Mouse (Mus musculus): ENCODE measurements at regions not wholly inside any gene's neighbourhood (a gene's known extent, or its start where the extent isn't known, plus 50 kb on each side); places are given as distances from the start of the nearest gene placed in this dataset.

DNA sequence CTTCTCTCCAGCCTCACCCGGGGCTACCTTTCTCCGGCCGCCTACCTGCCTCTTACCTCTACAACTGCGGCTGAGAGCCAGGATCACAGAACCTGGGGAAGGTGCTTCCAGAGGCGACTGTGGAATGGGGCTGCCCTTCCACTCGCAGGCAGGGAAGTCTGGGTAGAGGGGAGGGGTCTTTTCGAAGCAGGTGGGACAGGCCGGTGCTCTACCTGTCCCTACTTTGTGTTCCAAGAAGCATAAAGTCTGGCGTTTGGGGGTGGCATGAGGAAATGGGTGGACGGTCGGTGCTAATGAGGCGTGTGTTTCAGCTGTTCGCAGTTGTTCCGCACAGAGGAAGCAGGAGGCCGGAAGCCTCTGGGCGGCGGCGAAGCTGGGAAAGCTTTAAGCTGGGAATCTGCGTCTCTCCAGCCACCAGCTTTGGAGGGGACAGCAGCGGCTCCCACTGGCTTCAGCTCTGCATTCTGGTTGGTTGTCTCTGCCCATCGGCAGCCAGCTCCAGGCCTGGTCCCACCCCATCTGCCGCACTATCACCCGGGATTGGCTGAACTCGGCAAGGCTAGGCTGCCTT, 68.8 kb upstream of the Slc35c1 start:
- H3K27me3 ChIP-seq (ENCODE audit: insufficient read depth, low read length), result no peaks in the 10 kb centered on the region
- no peaks in the 10 kb centered on the region for H3K36me3 ChIP-seq (ENCODE audit: insufficient read depth, low read length)
- peak overlapping the region; percentile 64 for H3K9ac ChIP-seq (replicated peaks; ENCODE audit: low read length, poor library complexity, severe bottlenecking)
- peaks cover 3% of the 10 kb centered on the region for H3K4me1 ChIP-seq (ENCODE audit: insufficient read depth, low read length)
- no peaks in the 10 kb centered on the region for H3K9me3 ChIP-seq (ENCODE audit: low read length)
- DNase-seq (ENCODE audit: low spot score) (peak; percentile 93), ATAC-seq (ENCODE audit: low FRiP score) (peak; percentile 96)
- peak overlapping the region; percentile 34 for H3K4me3 ChIP-seq (ENCODE audit: low read depth, low read length)
- H3K4me2 ChIP-seq (ENCODE audit: low read depth, low read length, poor library complexity, severe bottlenecking), result peak overlapping the region; percentile 73
- 7% methylated on average over 24 of the region's 24 CpGs for WGBS
- peak overlapping the region; percentile 84 for H3K27ac ChIP-seq (ENCODE audit: low read depth, low read length)
- TF ChIP-seq CTCF (IDR thresholded peaks at IDR 0.05), result peak; percentile 43; the same call in 1 of the 2 replicates

DNA sequence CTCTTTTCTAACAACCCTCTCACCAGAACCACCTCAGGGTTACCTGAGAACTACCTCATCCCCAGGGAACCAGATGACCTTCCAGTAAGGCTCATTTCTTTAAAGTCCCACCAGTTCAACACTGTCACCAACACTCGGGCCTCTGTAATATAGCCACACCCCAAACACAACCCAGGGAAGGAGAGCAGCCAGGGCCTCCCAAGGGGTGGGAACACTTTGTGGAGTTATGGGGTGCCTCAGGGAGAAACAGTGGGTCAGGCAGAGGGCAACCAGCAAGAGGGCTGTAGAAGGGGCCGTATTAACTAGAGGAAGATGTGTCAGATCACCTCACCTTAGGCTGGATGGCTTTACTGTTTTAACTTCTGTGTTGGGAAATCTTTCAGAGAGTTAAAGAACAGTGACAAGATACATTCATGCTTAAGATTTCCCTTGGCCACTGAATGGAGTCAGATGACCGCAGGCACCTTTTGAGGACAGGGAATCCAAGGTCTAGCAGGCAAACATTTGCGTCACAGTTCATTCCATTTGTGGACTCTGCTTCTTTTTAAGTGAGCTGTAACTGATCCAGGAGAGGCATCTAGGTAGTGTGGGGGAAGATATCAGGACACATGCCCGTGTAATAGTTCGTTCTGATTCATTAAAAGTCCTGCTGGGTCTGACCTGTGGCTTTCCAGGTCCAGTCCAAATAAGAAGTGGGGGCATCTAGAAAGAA, 67.9 kb upstream of the Slc35c1 start:
- H3K27me3 ChIP-seq (ENCODE audit: insufficient read depth, low read length), result no peaks in the 10 kb centered on the region
- no peak overlapping the region for H3K27ac ChIP-seq (ENCODE audit: low read depth, low read length)
- 0 out of 2 replicates have a peak overlapping the region, but pooled peaks have one; percentile 4 for H3K9ac ChIP-seq (replicated peaks; ENCODE audit: low read length, poor library complexity, severe bottlenecking)
- DNase-seq (ENCODE audit: low spot score), result no peak
- H3K4me2 ChIP-seq (ENCODE audit: low read depth, low read length, poor library complexity, severe bottlenecking), result peak overlapping the region; percentile 73
- peaks cover 3% of the 10 kb centered on the region for H3K4me1 ChIP-seq (ENCODE audit: insufficient read depth, low read length)
- no peak for ATAC-seq (ENCODE audit: low FRiP score)
- H3K9me3 ChIP-seq (ENCODE audit: low read length), result no peaks in the 10 kb centered on the region
- WGBS, result 91% methylated on average over 6 of the region's 6 CpGs
- H3K4me3 ChIP-seq (ENCODE audit: low read depth, low read length), result peak overlapping the region; percentile 34; the same call in 1 of the 2 replicates
- H3K36me3 ChIP-seq (ENCODE audit: insufficient read depth, low read length), result no peaks in the 10 kb centered on the region
- no peak for TF ChIP-seq CTCF (IDR thresholded peaks at IDR 0.05)

DNA sequence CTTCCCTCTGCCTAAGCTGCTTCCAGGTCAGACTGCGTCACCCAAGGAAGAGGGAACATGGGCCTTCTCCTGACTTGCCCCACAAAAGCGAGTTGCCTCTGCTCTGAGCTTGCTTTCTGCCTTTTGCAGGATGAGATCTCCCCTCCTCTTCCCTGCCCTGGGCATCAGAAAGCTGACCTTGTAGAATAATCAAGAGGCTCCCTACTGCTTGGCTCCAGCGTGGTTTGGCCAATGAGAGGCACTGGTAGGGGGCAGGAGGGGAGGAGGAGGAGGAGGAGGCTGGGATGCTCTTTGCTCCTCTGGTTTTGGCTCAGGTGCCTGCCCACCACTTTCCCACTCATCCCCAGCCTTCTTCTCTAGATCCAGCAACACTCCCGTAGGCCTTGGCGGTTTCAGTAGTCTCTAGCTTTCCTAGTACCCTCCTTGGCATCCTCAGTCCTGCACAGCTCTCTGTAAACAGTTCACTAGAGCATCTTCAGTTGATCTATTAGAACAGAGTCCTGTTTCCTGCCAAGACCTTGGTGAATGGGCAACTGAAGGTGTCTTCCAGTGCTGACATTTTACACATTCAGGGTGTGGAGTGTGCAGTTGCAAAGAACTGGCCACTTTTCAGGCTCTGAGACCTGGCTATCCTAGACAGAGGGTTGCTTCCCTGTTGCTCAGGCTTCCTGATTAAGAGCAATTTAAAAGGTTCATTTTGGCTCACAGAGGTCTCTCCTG, 66.5 kb upstream of the Slc35c1 start:
- Histone ChIP-seq H3K9ac (replicated peaks; ENCODE audit: low read length, poor library complexity, severe bottlenecking) (no peak overlapping the region), H3K4me2 (ENCODE audit: low read depth, low read length, poor library complexity, severe bottlenecking) (no peak overlapping the region), H3K4me3 (ENCODE audit: low read depth, low read length) (no peak overlapping the region), H3K4me1 (ENCODE audit: insufficient read depth, low read length) (peaks cover 3% of the 10 kb centered on the region), H3K27ac (ENCODE audit: low read depth, low read length) (no peak overlapping the region), H3K36me3 (ENCODE audit: insufficient read depth, low read length) (no peaks in the 10 kb centered on the region), H3K27me3 (ENCODE audit: insufficient read depth, low read length) (no peaks in the 10 kb centered on the region), H3K9me3 (ENCODE audit: low read length) (no peaks in the 10 kb centered on the region)
- ATAC-seq (ENCODE audit: low FRiP score), result no peak
- 61% methylated on average over 5 of the region's 5 CpGs for WGBS
- TF ChIP-seq CTCF (IDR thresholded peaks at IDR 0.05), result no peak
- DNase-seq (ENCODE audit: low spot score), result no peak

DNA sequence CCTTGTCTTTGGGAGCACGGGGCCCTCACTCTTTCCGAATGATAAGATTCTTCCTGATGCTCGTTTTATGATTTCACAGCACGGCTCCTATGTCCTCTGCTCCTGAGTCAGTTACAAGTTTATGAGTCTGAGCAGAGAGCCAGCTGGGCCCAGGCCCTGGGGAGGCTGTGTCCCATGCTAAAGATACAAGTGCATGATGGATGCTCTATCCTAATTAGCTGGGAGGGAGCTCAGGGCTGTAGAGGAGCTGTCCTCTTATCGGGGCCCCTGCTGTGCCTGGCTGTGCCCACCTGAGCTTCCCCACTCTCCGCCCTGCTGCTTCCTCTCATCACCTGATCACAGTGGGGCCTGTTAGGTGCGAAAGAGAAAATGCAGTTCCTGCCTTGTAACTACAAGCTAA, 65.3 kb upstream of the Slc35c1 start:
- H3K4me2 ChIP-seq (ENCODE audit: low read depth, low read length, poor library complexity, severe bottlenecking), result no peak overlapping the region
- TF ChIP-seq CTCF (IDR thresholded peaks at IDR 0.05), result no peak
- no peak for ATAC-seq (ENCODE audit: low FRiP score)
- H3K36me3 ChIP-seq (ENCODE audit: insufficient read depth, low read length), result no peaks in the 10 kb centered on the region
- H3K9ac ChIP-seq (replicated peaks; ENCODE audit: low read length, poor library complexity, severe bottlenecking), result no peak overlapping the region
- 64% methylated on average over 7 of the region's 7 CpGs for WGBS
- H3K4me1 ChIP-seq (ENCODE audit: insufficient read depth, low read length), result peaks cover 3% of the 10 kb centered on the region
- H3K27me3 ChIP-seq (ENCODE audit: insufficient read depth, low read length), result no peaks in the 10 kb centered on the region
- no peak for DNase-seq (ENCODE audit: low spot score)
- H3K4me3 ChIP-seq (ENCODE audit: low read depth, low read length), result no peak overlapping the region
- H3K9me3 ChIP-seq (ENCODE audit: low read length), result no peaks in the 10 kb centered on the region
- no peak overlapping the region for H3K27ac ChIP-seq (ENCODE audit: low read depth, low read length)

DNA sequence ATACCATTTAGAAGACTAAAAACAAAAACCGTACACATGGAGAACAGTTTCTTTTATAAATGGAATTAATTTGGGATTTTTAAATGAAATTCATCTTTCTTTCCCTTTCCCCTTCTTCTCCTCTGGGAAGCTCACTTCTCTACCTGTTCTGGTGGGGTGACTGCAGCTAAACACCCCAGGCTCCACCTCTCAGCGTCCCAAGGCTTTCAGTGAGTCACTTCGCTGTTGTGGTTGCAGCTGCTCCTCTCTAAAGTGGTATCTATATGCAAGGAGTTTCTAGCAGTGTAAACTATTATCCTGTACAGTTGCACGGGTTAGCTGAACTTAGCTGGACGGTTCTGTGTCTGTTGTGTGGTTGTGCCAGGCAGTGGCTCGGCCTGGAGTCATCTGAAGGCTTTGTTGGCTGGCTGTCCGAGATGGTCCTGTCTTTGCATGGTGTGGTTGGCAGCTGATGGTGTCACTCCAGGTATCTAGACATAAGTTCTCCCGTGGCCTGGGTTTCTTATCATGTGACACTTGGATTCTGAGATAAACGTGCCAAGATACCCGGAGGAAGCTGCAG, 64.8 kb upstream of the Slc35c1 start:
- 86% methylated on average over 10 of the region's 10 CpGs for WGBS
- no peak for DNase-seq (ENCODE audit: low spot score)

More for the DNA sequence above, 64.8 kb upstream of the Slc35c1 start:
- Histone ChIP-seq H3K9ac (replicated peaks; ENCODE audit: low read length, poor library complexity, severe bottlenecking) (no peak overlapping the region), H3K36me3 (ENCODE audit: insufficient read depth, low read length) (no peaks in the 10 kb centered on the region), H3K27me3 (ENCODE audit: insufficient read depth, low read length) (no peaks in the 10 kb centered on the region), H3K27ac (ENCODE audit: low read depth, low read length) (no peak overlapping the region), H3K4me1 (ENCODE audit: insufficient read depth, low read length) (peaks cover 3% of the 10 kb centered on the region), H3K4me2 (ENCODE audit: low read depth, low read length, poor library complexity, severe bottlenecking) (no peak overlapping the region), H3K4me3 (ENCODE audit: low read depth, low read length) (no peak overlapping the region), H3K9me3 (ENCODE audit: low read length) (no peaks in the 10 kb centered on the region)
- TF ChIP-seq CTCF (IDR thresholded peaks at IDR 0.05), result no peak
- ATAC-seq (ENCODE audit: low FRiP score), result no peak

Data from midbrain, postnatal 0 days (tissue).